Mouse (Mus musculus) forebrain, embryonic 13.5 days (tissue): ENCODE measurements around the gene Htr5a. TPM values are rescaled to one million over a fixed set of nuclear protein-coding genes. Genes with fewer than 3 reads are reported as not detected.

Experiments
- ATAC-seq: fragments of 200-750 bp; cut with Nextera tagmentation; 2 replicates; pipeline ENCODE4 v1.8.0; 2017
- H3K27ac ChIP-seq: fragments of 300-500 bp; sonication (generic); 2 replicates; pipeline ENCODE4 v1.5.1; 2015; ENCODE audit warnings: inconsistent platforms, mild to moderate bottlenecking, moderate library complexity
- H3K27me3 ChIP-seq: fragments of 300-500 bp; sonication (generic); 2 replicates; pipeline ENCODE4 v1.6.1; 2015; ENCODE audit warnings: mild to moderate bottlenecking, inconsistent platforms
- H3K36me3 ChIP-seq: fragments of 300-500 bp; sonication (generic); 2 replicates; pipeline ENCODE4 v1.6.1; 2015; ENCODE audit warnings: mild to moderate bottlenecking, inconsistent platforms; ENCODE audit not compliant: poor library complexity, severe bottlenecking
- H3K4me1 ChIP-seq: fragments of 300-500 bp; sonication (generic); 2 replicates; pipeline ENCODE4 v1.6.1; 2015; ENCODE audit warnings: inconsistent platforms
- H3K4me2 ChIP-seq: fragments of 300-500 bp; sonication (generic); 2 replicates; pipeline ENCODE4 v1.6.1; 2015; ENCODE audit warnings: inconsistent platforms, mild to moderate bottlenecking, moderate library complexity
- H3K4me3 ChIP-seq: fragments of 300-500 bp; sonication (generic); 2 replicates; pipeline ENCODE4 v1.5.1; 2015; ENCODE audit warnings: mild to moderate bottlenecking, inconsistent platforms
- H3K9ac ChIP-seq: fragments of 300-500 bp; sonication (generic); 2 replicates; pipeline ENCODE4 v1.6.1; 2015; ENCODE audit warnings: mild to moderate bottlenecking, inconsistent platforms
- H3K9me3 ChIP-seq: fragments of 300-500 bp; sonication (generic); replicated peaks from 2 replicates; pipeline ENCODE4 v1.6.1; 2016; ENCODE audit warnings: inconsistent platforms
- WGBS: fragments of 180-500 bp; shearing (Covaris S2); methylation state at CpG from one replicate; pipeline ENCODE4 v1.1.7; 2015; 5-methylcytosine and 5-hydroxymethylcytosine counted together
- polyA plus RNA-seq: library from polyadenylated mRNA; unstranded; fragments of >200 nt; fragmentation: Nextera tagmentation; extraction: Ambion mirVana; gene quantifications from 2 replicates; pipeline ENCODE4 v1.2.1, GENCODE M21; 2015

Htr5a gene
- polyA plus RNA-seq, 1 experiment from 2014 or later = 0.21 TPM

GRCm38 (mm10) chr5:27900186-27900585 lies 58.2 kb downstream of the Htr5a start:
- no peak overlapping the region for H3K9ac ChIP-seq
- no peaks in the 10 kb centered on the region; the same call in 1 of the 2 replicates for H3K9me3 ChIP-seq
- H3K4me2 ChIP-seq = no peak overlapping the region
- no peak overlapping the region for H3K27ac ChIP-seq
- H3K36me3 ChIP-seq = no peaks in the 10 kb centered on the region
- H3K27me3 ChIP-seq = no peaks in the 10 kb centered on the region
- WGBS = 84% methylated on average over 4 of the region's 4 CpGs
- no peaks in the 10 kb centered on the region for H3K4me1 ChIP-seq
- no peak overlapping the region for H3K4me3 ChIP-seq
- ATAC-seq = no peak

Other genes starting within 250 kb of the Htr5a start
- 27.7 and 37.5 TPM in 2 replicates for gene Paxip1, start 50.5 kb upstream of the Htr5a start, polyA plus RNA-seq
- gene Insig1, start 229.2 kb downstream of the Htr5a start, polyA plus RNA-seq = 83.6 and 84.4 TPM in 2 replicates